Mouse (Mus musculus) CH12.LX (cell line): Measurements from ENCODE around the gene Ofd1. TPM values are rescaled to one million over a fixed set of nuclear protein-coding genes. Genes with fewer than 3 reads are reported as not detected.

ENCODE experiments used
- DNase-seq: peaks from one replicate; pipeline ENCODE4 v3.0.0-alpha.2; 2013; ENCODE audit errors: extremely low read depth
- H3K27ac ChIP-seq: 2 replicates; pipeline ENCODE4 v1.5.1; 2012; ENCODE audit warnings: low read depth, mild to moderate bottlenecking, control low read depth, moderate library complexity; ENCODE audit not compliant: insufficient read depth
- H3K27me3 ChIP-seq: replicated peaks from 2 replicates; pipeline ENCODE3; 2012; ENCODE audit warnings: inconsistent platforms
- H3K36me3 ChIP-seq, 2 experiments: replicated peaks in 1 of 2; 2 replicates each; pipeline versions ENCODE3 to v1.6.1; 2012; ENCODE audit warnings: inconsistent platforms in 1 of 2, low read length in 1 of 2, mild to moderate bottlenecking in 1 of 2, mixed read lengths in 1 of 2, moderate library complexity in 1 of 2; ENCODE audit not compliant: control insufficient read depth in 1 of 2, insufficient read depth in 1 of 2
- H3K4me1 ChIP-seq, 2 experiments: 2 replicates each; pipeline ENCODE4 v1.6.1; 2012; ENCODE audit warnings: inconsistent platforms in 1 of 2, moderate library complexity in 1 of 2; ENCODE audit not compliant: insufficient read depth in 2 of 2, control insufficient read depth in 1 of 2
- H3K4me2 ChIP-seq: 2 replicates; pipeline ENCODE4 v1.6.1; 2012; ENCODE audit warnings: low read depth, mild to moderate bottlenecking, control low read depth; ENCODE audit not compliant: poor library complexity, insufficient read depth, severe bottlenecking
- H3K4me3 ChIP-seq, 3 experiments: fragments of 150-350 bp in 1 of 3; sonication (generic) in 1 of 3; replicated peaks in 1 of 3; 2 replicates each; pipeline versions ENCODE3 to v1.5.1; 2011 to 2012; ENCODE audit warnings: low read depth in 2 of 3, low read length in 2 of 3, mild to moderate bottlenecking in 2 of 3, moderate library complexity in 2 of 3, control low read depth in 1 of 3, improper control_type of control experiment in 1 of 3, inconsistent platforms in 1 of 3, mixed read lengths in 1 of 3; ENCODE audit not compliant: poor library complexity in 1 of 3
- H3K79me2 ChIP-seq: replicated peaks from 2 replicates; pipeline ENCODE4 v1.6.1; 2012; ENCODE audit warnings: mild to moderate bottlenecking, moderate library complexity; ENCODE audit not compliant: control insufficient read depth, poor library complexity, insufficient read depth, severe bottlenecking; ENCODE audit errors: extremely low read depth
- H3K9ac ChIP-seq: 2 replicates; pipeline ENCODE4 v1.6.1; 2012; ENCODE audit warnings: low read depth, mild to moderate bottlenecking, control low read depth, moderate library complexity; ENCODE audit not compliant: insufficient read depth
- H3K9me3 ChIP-seq: replicated peaks from 2 replicates; pipeline ENCODE3; 2012; ENCODE audit warnings: low read length, inconsistent platforms, mixed read lengths
- CHD1 ChIP-seq: IDR thresholded peaks from 2 replicates; pipeline ENCODE4 v1.6.1; 2012; ENCODE audit warnings: low read depth, low read length, improper control_type of control experiment, inconsistent platforms
- CHD2 ChIP-seq: IDR thresholded peaks from 2 replicates; pipeline ENCODE4 v1.6.1; 2011; ENCODE audit warnings: low read length, improper control_type of control experiment
- E2F4 ChIP-seq: IDR thresholded peaks from 2 replicates; pipeline ENCODE4 v1.6.1; 2011; ENCODE audit warnings: low read depth, low read length, improper control_type of control experiment; ENCODE audit not compliant: insufficient replicate concordance
- ELF1 ChIP-seq: IDR thresholded peaks from 2 replicates; pipeline ENCODE4 v1.6.1; 2014; ENCODE audit warnings: low read depth, mild to moderate bottlenecking, inconsistent platforms, low read length, improper control_type of control experiment
- GABPA ChIP-seq: IDR thresholded peaks from 2 replicates; pipeline ENCODE4 v1.6.1; 2012; ENCODE audit warnings: low read depth, low read length, improper control_type of control experiment, inconsistent platforms; ENCODE audit not compliant: insufficient replicate concordance
- IRF4 ChIP-seq: IDR thresholded peaks from 2 replicates; pipeline ENCODE4 v1.6.1; 2014; ENCODE audit warnings: low read depth, mild to moderate bottlenecking, inconsistent platforms, low read length, improper control_type of control experiment
- KAT2A ChIP-seq: IDR thresholded peaks from 2 replicates; pipeline ENCODE4 v1.6.1; 2012; ENCODE audit warnings: low read length, improper control_type of control experiment, inconsistent platforms; ENCODE audit not compliant: insufficient replicate concordance
- MAX ChIP-seq: IDR thresholded peaks from 2 replicates; pipeline ENCODE4 v1.6.1; 2011; ENCODE audit warnings: low read length, improper control_type of control experiment
- MEF2A ChIP-seq: IDR thresholded peaks from 2 replicates; pipeline ENCODE4 v1.6.1; 2014; ENCODE audit warnings: low read depth, mild to moderate bottlenecking, inconsistent platforms, low read length, improper control_type of control experiment, borderline replicate concordance
- MXI1 ChIP-seq: IDR thresholded peaks from 2 replicates; pipeline ENCODE4 v1.6.1; 2011; ENCODE audit warnings: mild to moderate bottlenecking, low read depth, low read length, improper control_type of control experiment
- NELFE ChIP-seq: IDR thresholded peaks from 2 replicates; pipeline ENCODE4 v1.6.1; 2011; ENCODE audit warnings: low read depth, low read length, improper control_type of control experiment
- PAX5 ChIP-seq: IDR thresholded peaks from 2 replicates; pipeline ENCODE4 v1.6.1; 2012; ENCODE audit warnings: low read length, inconsistent platforms, mixed read lengths
- RAD21 ChIP-seq: IDR thresholded peaks from 2 replicates; pipeline ENCODE4 v1.6.1; 2011; ENCODE audit warnings: low read depth, mild to moderate bottlenecking, low read length, improper control_type of control experiment, moderate library complexity
- RCOR1 ChIP-seq: conservative IDR thresholded peaks from 2 replicates; pipeline ENCODE4 v1.6.1; 2012; ENCODE audit warnings: low read depth, mild to moderate bottlenecking, inconsistent platforms, low read length, improper control_type of control experiment
- SMC3 ChIP-seq: IDR thresholded peaks from 2 replicates; pipeline ENCODE4 v1.6.1; 2011; ENCODE audit warnings: low read depth, low read length, improper control_type of control experiment
- TCF12 ChIP-seq: IDR thresholded peaks from 2 replicates; pipeline ENCODE4 v1.6.1; 2014; ENCODE audit warnings: low read depth, mild to moderate bottlenecking, inconsistent platforms, low read length, improper control_type of control experiment
- USF2 ChIP-seq: conservative IDR thresholded peaks from 2 replicates; pipeline ENCODE4 v1.6.1; 2011; ENCODE audit warnings: low read depth, low read length, improper control_type of control experiment
- dilution Hi-C: fragments of 300-500 bp; cut with MboI; formaldehyde crosslinking; loops from 2 replicates; pipeline ENCODE4 v1.14.3; 2020; ENCODE audit warnings: low sequenced_read_pairs; ENCODE audit not compliant: extremely low pct_unique_long_range_greater_than_20kb, extremely low pct_ligation_motif_present
- in situ Hi-C: fragments of 300-500 bp; cut with MboI; formaldehyde crosslinking; loops from 3 replicates; pipeline ENCODE4 v1.14.3; 2019; ENCODE audit warnings: low sequenced_read_pairs, low pct_ligation_motif_present, low pct_unique_long_range_greater_than_20kb, mixed read lengths
- polyA plus RNA-seq: library from polyadenylated mRNA; unstranded; fragments of >175 nt; gene quantifications from 2 replicates; pipeline ENCODE4 v1.2.1, GENCODE M21; 2012; ENCODE audit warnings: low read depth; ENCODE audit not compliant: insufficient read length
- total RNA-seq, 2 experiments: library from RNA; depleted of rRNA; stranded (reverse); fragments of 300-350 nt in 1 of 2; fragments of >200 nt in 1 of 2; gene quantifications; 2 replicates each; pipeline ENCODE4 v1.2.3; 2012 to 2014

Gene Ofd1
- total and polyA plus RNA-seq, 3 experiments: 7.8 to 13.3 (median 12.4) TPM

DNA sequence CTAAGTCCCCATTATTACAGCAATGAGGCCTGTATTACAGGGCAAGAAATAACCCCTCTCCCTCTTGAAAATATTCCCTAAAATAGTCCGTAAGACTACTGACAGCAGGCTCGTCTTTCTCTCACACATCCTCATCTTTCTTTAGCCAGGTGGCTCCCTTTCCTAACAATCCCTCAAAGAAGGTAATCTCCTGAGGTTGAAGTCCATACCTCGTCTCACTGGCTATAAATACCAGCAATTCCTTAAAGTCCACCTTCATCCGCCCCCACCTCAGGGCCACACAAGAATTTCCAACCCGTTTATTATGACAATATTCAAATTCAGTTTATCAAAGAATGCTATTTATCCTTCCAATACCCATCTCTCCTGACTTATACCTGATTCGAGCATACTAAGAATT lies 32.1 kb upstream of the Ofd1 start:
- in situ Hi-C loops: no loop called here
- Histone ChIP-seq H3K79me2 (peaks cover 40% of the 10 kb centered on the region), H3K4me3 (no peak overlapping the region), H3K27me3 (no peaks in the 10 kb centered on the region)
- dilution Hi-C loops: no loop called here
- TF ChIP-seq SMC3 (no peak), USF2 (no peak), CHD1 (no peak), GABPA (no peak), MXI1 (no peak), E2F4 (no peak), MAX (no peak), ELF1 (no peak), RAD21 (no peak), KAT2A (no peak), MEF2A (no peak), PAX5 (no peak), TCF12 (no peak)
- TF ChIP-seq, all 38 proteins: peak for 0
- H3K4me2 ChIP-seq: no peak overlapping the region
- DNase-seq: no peak
- no peak overlapping the region for H3K27ac ChIP-seq
- peaks cover 4 to 54% of the 10 kb centered on the region in 2 experiments for H3K36me3 ChIP-seq
- H3K4me1 ChIP-seq: peaks cover 4 to 24% of the 10 kb centered on the region in 2 experiments; a peak in 1 of 4 replicates
- H3K9me3 ChIP-seq: no peaks in the 10 kb centered on the region
- H3K9ac ChIP-seq: no peak overlapping the region

DNA sequence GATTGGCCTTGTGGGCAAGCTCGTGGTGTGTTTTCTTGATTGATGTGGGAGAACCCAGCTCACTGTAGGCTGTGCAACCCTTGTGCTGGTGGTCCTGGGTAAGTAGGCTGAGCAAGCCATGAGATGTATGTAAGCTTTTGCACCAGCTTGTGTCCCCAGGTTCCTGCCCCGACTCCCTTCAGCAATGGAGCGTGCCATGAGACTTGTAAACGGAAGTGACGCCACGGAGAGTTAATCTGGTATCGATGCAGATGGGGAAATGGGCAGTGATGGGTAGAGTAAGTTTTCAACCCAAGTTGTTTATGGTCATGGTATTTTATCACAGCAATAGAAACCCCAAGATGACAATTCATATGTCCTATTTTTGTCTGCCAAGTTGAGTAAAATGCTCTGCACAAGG lies 27.8 kb upstream of the Ofd1 start:
- no peak for DNase-seq
- no peak overlapping the region for H3K4me2 ChIP-seq

More for the DNA sequence above, 27.8 kb upstream of the Ofd1 start:
- dilution Hi-C loops: no loop called here
- in situ Hi-C loops: no loop called here
- TF ChIP-seq CHD2 (no peak), RAD21 (no peak), USF2 (no peak), CHD1 (no peak), IRF4 (no peak), RCOR1 (no peak), NELFE (no peak), MEF2A (no peak)
- no peak overlapping the region for H3K9ac ChIP-seq
- no peaks in the 10 kb centered on the region for H3K27me3 ChIP-seq
- H3K4me3 ChIP-seq: no peak overlapping the region
- H3K79me2 ChIP-seq: peaks cover 20% of the 10 kb centered on the region
- H3K27ac ChIP-seq: no peak overlapping the region
- peaks cover 0 to 6% of the 10 kb centered on the region in 2 experiments; a peak in 1 of 4 replicates for H3K4me1 ChIP-seq
- H3K36me3 ChIP-seq: peaks cover 4 to 44% of the 10 kb centered on the region in 2 experiments
- no peaks in the 10 kb centered on the region for H3K9me3 ChIP-seq
